Mouse (Mus musculus): ENCODE data around the gene Antxrl. TPM values are rescaled to one million over a fixed set of nuclear protein-coding genes. Genes with fewer than 3 reads are reported as not detected.

Gene Antxrl
- total RNA-seq, 2 experiments from 2014 or later, result not detected

- intact Hi-C loops (cut with DNase I), result no loop called here
- Histone ChIP-seq H3K27ac (no peak overlapping the region), H3K4me3 (no peak overlapping the region)
- no peak for DNase-seq (ENCODE audit: extremely low spot score in 1 of 2, low spot score in 2 of 2)
- TF ChIP-seq CTCF (IDR thresholded peaks at IDR 0.05), result no peak
Measured at GRCm38 (mm10) chr14:34078293-34078692, 25.8 kb downstream of the Antxrl start.

DNA sequence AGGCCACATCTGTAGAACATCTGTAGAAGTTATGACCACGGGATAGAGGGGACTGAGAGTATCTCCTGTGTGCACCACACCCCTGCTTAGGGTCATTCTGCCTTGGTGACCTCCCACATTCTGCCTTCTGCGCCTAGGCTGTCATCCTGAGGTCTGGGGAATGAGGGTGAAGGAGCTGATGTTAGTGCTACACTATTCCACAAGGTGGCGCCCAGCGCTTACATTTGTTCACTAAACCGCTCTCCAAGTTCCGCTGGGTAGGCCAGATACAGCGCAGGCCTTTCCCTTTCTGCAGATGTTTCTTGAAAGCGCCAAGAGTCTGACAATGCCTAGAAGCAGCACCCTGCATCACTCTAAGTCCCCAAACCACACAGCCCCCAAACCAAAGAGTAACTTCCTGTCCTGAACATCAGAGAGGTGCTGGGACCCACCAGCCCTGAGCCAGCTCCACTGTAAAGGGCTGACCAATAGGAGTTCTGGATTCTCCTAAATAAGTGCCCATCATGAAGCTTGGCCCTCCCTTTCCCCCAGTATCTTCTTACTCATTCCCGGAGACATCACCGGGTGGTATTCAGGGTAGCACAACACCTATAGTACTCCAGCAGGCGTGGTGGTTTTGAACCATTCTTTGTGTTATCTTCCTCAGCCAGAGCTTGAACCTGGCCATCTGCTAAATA lies 28.0 kb downstream of the Antxrl start:
- peak; percentile 77 for TF ChIP-seq CTCF (IDR thresholded peaks at IDR 0.05)
- Histone ChIP-seq H3K4me3 (no peak overlapping the region), H3K27ac (no peak overlapping the region)
- intact Hi-C loops (cut with DNase I), result loop anchor here (1.0 to 10.0 kb wide), 7 partner anchors 25 to 694 kb away; no protein-coding TSS in a partner anchor
- DNase-seq (ENCODE audit: extremely low spot score in 1 of 2, low spot score in 2 of 2), result peak; percentile 69 to 71

DNA sequence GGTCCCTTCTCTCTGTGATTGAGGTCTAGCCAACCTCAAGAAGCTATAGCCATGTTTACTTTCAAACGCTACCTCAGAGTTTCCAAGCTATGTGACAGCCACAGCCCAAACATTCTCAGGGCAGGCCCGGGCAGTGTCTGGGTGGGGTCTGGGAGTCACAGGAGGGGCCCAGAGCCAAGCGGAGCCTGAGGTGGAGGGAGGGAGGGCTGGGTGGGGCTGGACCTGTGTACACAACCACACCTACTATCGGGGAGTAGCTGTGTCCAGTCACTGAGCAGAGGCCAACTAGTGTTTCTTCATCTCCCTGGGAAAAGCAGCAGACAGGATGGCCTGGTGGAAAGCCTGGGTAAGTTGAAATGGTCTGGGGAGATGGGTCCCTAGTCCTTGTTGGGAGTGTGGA lies 33.2 kb downstream of the Antxrl start, which contains the start of gene Anxa8:
Anxa8 (plus strand) TSS at position 251 of the 400 bp plus-strand sequence.
- no peak for TF ChIP-seq CTCF (IDR thresholded peaks at IDR 0.05)
- H3K4me3 ChIP-seq, result no peak within 1 kb of the TSS
- intact Hi-C loops (cut with DNase I), result loop anchor here (10.0 kb wide), 1 partner anchor 689 kb away; no protein-coding TSS in a partner anchor
- DNase-seq (ENCODE audit: extremely low spot score in 1 of 2, low spot score in 2 of 2), result no peak
- no peak within 1 kb of the TSS for H3K27ac ChIP-seq

- Histone ChIP-seq H3K27ac (no peak overlapping the region), H3K4me3 (no peak overlapping the region)
- no peak for TF ChIP-seq CTCF (IDR thresholded peaks at IDR 0.05)
- intact Hi-C loops (cut with DNase I), result loop anchor here (10.0 kb wide), 1 partner anchor 688 kb away; no protein-coding TSS in a partner anchor
- DNase-seq (ENCODE audit: extremely low spot score in 1 of 2, low spot score in 2 of 2), result no peak
Measured at GRCm38 (mm10) chr14:34086806-34087205, 34.3 kb downstream of the Antxrl start.

DNA sequence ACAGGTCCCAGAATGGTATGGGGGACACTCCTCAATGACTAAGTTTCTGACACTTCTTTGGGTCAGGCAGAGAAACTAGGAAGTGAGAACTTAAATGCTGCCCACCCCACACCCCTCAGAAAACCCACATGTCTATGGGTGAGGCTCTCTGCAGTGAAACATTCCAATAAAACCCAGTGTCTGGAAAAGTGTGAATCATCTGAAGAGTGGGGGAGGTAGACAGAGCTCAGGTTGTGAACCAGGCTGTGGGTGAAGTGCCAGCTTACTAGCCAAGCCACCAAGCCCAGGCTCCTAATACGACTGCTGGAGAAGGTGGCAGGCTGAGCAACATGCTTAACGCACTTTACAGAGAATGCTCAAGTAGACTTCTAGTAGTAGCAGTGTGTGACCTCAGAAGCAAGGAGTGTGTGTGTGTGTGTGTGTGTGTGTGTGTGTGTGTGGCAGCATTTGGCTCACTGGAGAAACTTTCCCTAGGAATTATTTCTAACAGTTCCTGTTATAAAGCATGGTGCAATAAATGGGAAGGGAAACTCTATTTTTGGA lies 35.4 kb downstream of the Antxrl start:
- Histone ChIP-seq H3K4me3 (no peak overlapping the region), H3K27ac (no peak overlapping the region)
- no peak for DNase-seq (ENCODE audit: extremely low spot score in 1 of 2, low spot score in 2 of 2)
- no peak for TF ChIP-seq CTCF (IDR thresholded peaks at IDR 0.05)
- intact Hi-C loops (cut with DNase I), result loop anchor here (10.0 kb wide), 1 partner anchor 687 kb away; no protein-coding TSS in a partner anchor

DNA sequence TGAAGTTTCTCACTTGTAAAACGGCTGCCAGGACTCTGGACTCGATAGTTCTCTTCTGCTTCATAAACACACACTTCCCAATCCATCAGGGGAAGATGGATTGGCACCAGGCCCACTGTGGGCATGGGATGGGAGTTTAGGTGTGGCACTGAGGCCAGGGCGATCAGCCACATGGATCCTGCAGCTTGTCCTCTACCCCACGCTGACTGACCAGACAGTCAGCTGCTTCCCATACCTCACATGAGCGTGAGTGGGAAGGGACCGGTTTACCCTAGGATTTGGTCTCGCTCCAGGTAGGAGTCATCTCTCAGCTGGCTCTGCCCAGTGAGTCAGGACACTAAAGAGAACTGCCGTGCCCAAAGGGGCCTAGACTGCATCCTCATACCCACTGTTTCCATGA lies 37.3 kb downstream of the Antxrl start:
- no peak overlapping the region for H3K27ac ChIP-seq
- intact Hi-C loops (cut with DNase I), result loop anchor here (10.0 kb wide), 1 partner anchor 685 kb away; no protein-coding TSS in a partner anchor
- DNase-seq (ENCODE audit: extremely low spot score in 1 of 2, low spot score in 2 of 2), result no peak
- H3K4me3 ChIP-seq, result no peak overlapping the region
- TF ChIP-seq CTCF (IDR thresholded peaks at IDR 0.05), result no peak

DNA sequence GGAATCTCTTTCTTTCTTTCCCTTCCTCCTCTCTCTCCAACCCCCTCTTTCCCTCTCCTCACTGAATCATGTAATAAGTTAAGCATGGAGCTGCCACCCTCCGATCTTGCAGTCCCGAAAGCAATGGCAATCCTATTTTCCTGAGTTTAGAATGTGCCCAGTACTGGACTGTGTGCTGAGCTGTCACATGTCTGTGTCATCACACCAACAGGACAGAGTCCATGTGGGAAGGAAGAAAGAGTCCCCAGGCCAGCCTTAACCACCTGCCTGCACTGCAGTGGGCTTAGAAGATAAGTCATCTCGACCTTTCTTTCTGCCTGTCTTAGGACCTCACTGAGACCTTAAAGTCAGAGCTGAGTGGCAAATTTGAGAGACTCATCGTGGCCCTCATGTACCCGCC lies 39.0 kb downstream of the Antxrl start:
- H3K4me3 ChIP-seq, result no peak overlapping the region
- no peak for DNase-seq (ENCODE audit: extremely low spot score in 1 of 2, low spot score in 2 of 2)
- no peak overlapping the region for H3K27ac ChIP-seq
- intact Hi-C loops (cut with DNase I), result no loop called here
- TF ChIP-seq CTCF (IDR thresholded peaks at IDR 0.05), result no peak

GRCm38 (mm10) chr14:34092856-34093255 lies 40.3 kb downstream of the Antxrl start:
- TF ChIP-seq CTCF (IDR thresholded peaks at IDR 0.05), result no peak
- intact Hi-C loops (cut with DNase I), result no loop called here
- H3K27ac ChIP-seq, result no peak overlapping the region
- H3K4me3 ChIP-seq, result no peak overlapping the region
- DNase-seq (ENCODE audit: extremely low spot score in 1 of 2, low spot score in 2 of 2), result no peak

GRCm38 (mm10) chr14:34096161-34096560 lies 43.7 kb downstream of the Antxrl start:
- H3K27ac ChIP-seq, result no peak overlapping the region
- intact Hi-C loops (cut with DNase I), result no loop called here
- TF ChIP-seq CTCF (IDR thresholded peaks at IDR 0.05), result no peak
- no peak overlapping the region for H3K4me3 ChIP-seq
- no peak for DNase-seq (ENCODE audit: extremely low spot score in 1 of 2, low spot score in 2 of 2)

DNA sequence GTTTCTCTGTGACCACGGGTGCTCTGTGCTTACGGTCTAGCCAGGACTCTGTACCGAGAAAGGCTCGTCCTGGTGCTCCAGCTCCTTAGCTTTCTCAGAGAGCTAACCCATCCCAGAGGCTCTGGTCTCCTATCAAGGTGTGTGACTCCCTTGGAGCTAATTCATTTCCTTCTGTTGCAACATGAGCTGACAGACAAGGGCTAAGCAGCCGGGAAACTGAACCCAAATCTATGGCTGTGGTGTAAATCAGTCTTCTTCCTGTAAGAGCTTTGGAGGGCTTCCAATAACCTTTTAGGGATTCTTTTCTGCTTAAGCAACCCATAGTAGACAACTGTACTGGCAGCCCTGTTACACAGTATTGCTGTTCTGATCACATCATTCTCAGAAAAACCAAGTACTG lies 50.1 kb downstream of the Antxrl start, which contains the start of gene A630023A22Rik:
A630023A22Rik (minus strand) TSS at position 154 of the 400 bp plus-strand sequence.
- intact Hi-C loops (cut with DNase I), result no loop called here
- no peak for DNase-seq (ENCODE audit: extremely low spot score in 1 of 2, low spot score in 2 of 2)
- no peak within 1 kb of the TSS for H3K4me3 ChIP-seq
- H3K27ac ChIP-seq, result no peak within 1 kb of the TSS
- no peak for TF ChIP-seq CTCF (IDR thresholded peaks at IDR 0.05)

DNA sequence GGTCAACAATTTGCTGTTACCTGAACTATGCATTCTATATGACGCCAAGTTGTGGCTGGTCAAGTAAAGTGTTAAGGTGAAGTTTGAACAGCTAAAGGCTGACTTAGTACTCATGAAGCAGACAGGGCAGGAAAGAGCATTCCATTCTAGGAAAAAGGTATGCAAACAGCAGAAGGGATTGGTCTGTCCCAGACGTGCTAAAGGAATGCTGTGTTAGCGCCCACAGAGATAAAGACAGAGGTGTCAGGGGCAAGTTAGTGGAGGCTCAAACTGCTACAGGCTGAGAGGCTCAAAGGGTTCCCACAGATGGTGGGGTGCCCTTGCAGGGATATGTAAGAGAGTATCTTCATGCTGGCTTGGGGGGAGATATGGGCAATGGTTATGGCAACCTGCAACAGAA lies 51.3 kb downstream of the Antxrl start:
- intact Hi-C loops (cut with DNase I), result no loop called here
- H3K4me3 ChIP-seq, result no peak overlapping the region
- DNase-seq (ENCODE audit: extremely low spot score in 1 of 2, low spot score in 2 of 2), result no peak
- H3K27ac ChIP-seq, result no peak overlapping the region
- no peak for TF ChIP-seq CTCF (IDR thresholded peaks at IDR 0.05)

DNA sequence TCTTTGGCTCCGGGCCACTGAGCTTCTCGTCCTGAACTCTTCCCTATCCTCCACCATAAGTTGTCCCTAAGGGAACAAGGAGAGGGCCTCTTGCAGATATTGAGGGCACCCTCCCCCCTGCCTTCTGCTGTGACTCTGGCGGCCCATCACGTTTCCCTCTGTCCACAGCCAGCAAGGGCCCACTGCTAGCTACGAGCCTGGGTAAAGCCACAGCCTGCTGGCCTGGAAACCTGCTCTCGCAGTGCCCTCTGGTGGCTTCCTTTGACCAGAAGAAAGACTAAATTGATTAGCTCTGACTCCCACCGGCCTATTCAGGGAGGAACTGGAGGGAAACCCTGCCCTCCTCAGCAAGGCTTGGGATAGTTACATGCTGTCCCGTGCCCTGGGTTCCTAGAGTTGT lies 52.4 kb downstream of the Antxrl start:
- H3K27ac ChIP-seq, result no peak overlapping the region
- TF ChIP-seq CTCF (IDR thresholded peaks at IDR 0.05), result peak; percentile 62
- peak; percentile 43 to 45 for DNase-seq (ENCODE audit: extremely low spot score in 1 of 2, low spot score in 2 of 2)
- intact Hi-C loops (cut with DNase I), result loop anchor here (1.0 kb wide), 1 partner anchor 25 kb away; no protein-coding TSS in a partner anchor
- H3K4me3 ChIP-seq, result no peak overlapping the region

Data from left cerebral cortex, adult 2 months (tissue).